Mouse (Mus musculus) olfactory bulb, adult 2 months (tissue): ENCODE measurements around the gene Xylt1.

Experiments used
- CTCF ChIP-seq: fragments of 200-500 bp; IDR thresholded peaks from 2 replicates; pipeline ENCODE4 v1.5.1; 2012; ENCODE audit warnings: low read depth, mild to moderate bottlenecking, low read length, moderate library complexity; ENCODE audit not compliant: insufficient read depth
- POLR2A ChIP-seq: fragments of 200-500 bp; IDR thresholded peaks from 2 replicates; pipeline ENCODE4 v1.6.1; 2012; ENCODE audit warnings: mild to moderate bottlenecking, low read depth, low read length, moderate library complexity; ENCODE audit not compliant: insufficient read depth

DNA sequence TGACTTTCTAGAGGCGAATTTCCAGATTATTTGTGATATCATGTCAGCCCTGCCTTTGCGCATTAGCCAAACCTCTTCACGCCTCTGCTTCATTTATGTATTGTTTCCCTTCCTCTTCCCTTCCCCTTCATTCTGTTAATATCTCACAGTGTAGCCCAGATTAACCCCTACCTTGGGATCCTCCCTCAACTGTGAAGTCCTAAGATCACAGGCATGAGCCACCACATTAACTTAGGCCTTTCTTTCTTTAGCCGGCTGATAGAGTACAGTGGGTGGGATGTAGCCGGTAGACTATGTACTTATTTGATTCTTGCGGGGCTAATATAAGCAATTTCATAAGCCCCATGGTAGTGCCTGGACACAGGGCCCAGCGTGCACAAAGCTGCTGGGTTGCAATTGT is 62.4 kb downstream of the Xylt1 start:
- no peak for TF ChIP-seq CTCF
- no peak for TF ChIP-seq POLR2A
